Mouse (Mus musculus) kidney, postnatal 0 days (tissue): ENCODE data around the gene Tprgl. TPM values are rescaled to one million over a fixed set of nuclear protein-coding genes. Genes with fewer than 3 reads are reported as not detected.

ENCODE experiments used
- ATAC-seq: fragments of 200-750 bp; cut with Nextera tagmentation; replicated peaks from 2 replicates; pipeline ENCODE4 v1.8.0; 2017; ENCODE audit warnings: low read depth, moderate number of reproducible peaks, moderate TSS enrichment, moderate library complexity; ENCODE audit not compliant: low FRiP score
- DNase-seq: peaks from one replicate; pipeline ENCODE4 v3.0.0-alpha.2; 2016; ENCODE audit warnings: low spot score
- H3K27ac ChIP-seq: fragments of 300-500 bp; sonication (generic); 2 replicates; pipeline ENCODE4 v1.5.1; 2014; ENCODE audit warnings: mild to moderate bottlenecking
- H3K27me3 ChIP-seq: fragments of 300-500 bp; sonication (generic); 2 replicates; pipeline ENCODE4 v1.6.1; 2014; ENCODE audit warnings: low read length, mixed read lengths; ENCODE audit not compliant: insufficient read depth
- H3K36me3 ChIP-seq: fragments of 300-500 bp; sonication (generic); 2 replicates; pipeline ENCODE4 v1.6.1; 2014; ENCODE audit warnings: low read length, mixed read lengths; ENCODE audit not compliant: insufficient read depth
- H3K4me1 ChIP-seq: fragments of 300-500 bp; sonication (generic); replicated peaks from 2 replicates; pipeline ENCODE4 v1.6.1; 2014; ENCODE audit warnings: antibody characterized with exemption, low read length, mixed read lengths; ENCODE audit not compliant: insufficient read depth
- H3K4me2 ChIP-seq: fragments of 300-500 bp; sonication (generic); 2 replicates; pipeline ENCODE4 v1.6.1; 2014; ENCODE audit warnings: mild to moderate bottlenecking, low read length, moderate library complexity, mixed read lengths
- H3K4me3 ChIP-seq: fragments of 300-500 bp; sonication (generic); replicated peaks from 2 replicates; pipeline ENCODE4 v1.5.1; 2014; ENCODE audit warnings: low read depth, low read length
- H3K9ac ChIP-seq: fragments of 300-500 bp; sonication (generic); 2 replicates; pipeline ENCODE4 v1.6.1; 2014; ENCODE audit warnings: low read depth, low read length
- H3K9me3 ChIP-seq: fragments of 300-500 bp; sonication (generic); replicated peaks from 2 replicates; pipeline ENCODE4 v1.6.1; 2016; ENCODE audit warnings: low read length, inconsistent platforms, mixed read lengths
- CTCF ChIP-seq: IDR thresholded peaks from 2 replicates; pipeline ENCODE4 v1.5.1; 2016; ENCODE audit warnings: antibody characterized with exemption, low read depth, mild to moderate bottlenecking, moderate library complexity
- WGBS: fragments of 180-500 bp; shearing (Covaris S2); extraction: QIAGEN DNeasy Blood & Tissue Kit; methylation state at CpG from one replicate; pipeline ENCODE4 v1.1.7; 2014; 5-methylcytosine and 5-hydroxymethylcytosine counted together
- polyA plus RNA-seq: library from polyadenylated mRNA; unstranded; fragments of >200 nt; fragmentation: Nextera tagmentation; extraction: Ambion mirVana; gene quantifications from 2 replicates; pipeline ENCODE4 v1.2.1, GENCODE M21; 2015

Tprgl gene
- polyA plus RNA-seq, 1 experiment from 2014 or later = 172 TPM

DNA sequence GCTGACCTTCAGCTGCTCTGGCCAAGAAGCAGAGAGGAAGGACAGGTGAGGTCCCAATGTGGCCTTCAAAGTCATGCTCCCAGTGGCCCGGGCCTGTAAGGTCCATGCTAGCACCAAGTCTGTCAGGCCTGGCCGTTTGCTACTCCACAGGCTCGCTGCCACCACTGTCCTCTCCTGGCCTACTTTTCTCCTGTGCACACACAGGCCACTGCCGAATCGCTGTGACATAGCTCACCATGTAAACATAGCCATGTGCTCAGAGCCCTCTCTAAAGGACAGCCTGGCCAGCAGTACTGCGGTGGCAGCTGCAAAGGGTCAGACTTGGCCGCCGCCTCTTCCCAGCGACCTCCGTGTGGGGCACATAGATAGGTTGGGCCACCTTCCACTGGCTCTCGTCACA lies 6.4 kb downstream of the Tprgl start:
- DNase-seq (no peak), ATAC-seq (no peak)
- H3K4me3 ChIP-seq = no peak overlapping the region
- H3K36me3 ChIP-seq = peaks cover 34% of the 10 kb centered on the region
- H3K27ac ChIP-seq = no peak overlapping the region
- no peak overlapping the region for H3K9ac ChIP-seq
- H3K27me3 ChIP-seq = no peaks in the 10 kb centered on the region
- TF ChIP-seq CTCF = no peak
- H3K4me2 ChIP-seq = no peak overlapping the region
- 0 out of 2 replicates have a peak, but pooled peaks cover 4% of the 10 kb centered on the region for H3K4me1 ChIP-seq
- no peaks in the 10 kb centered on the region for H3K9me3 ChIP-seq
- 73% methylated on average over 11 of the region's 11 CpGs for WGBS

GRCm38 (mm10) chr4:154146342-154146741 lies 14.1 kb downstream of the Tprgl start:
- WGBS = 79% methylated on average over 10 of the region's 10 CpGs
- H3K36me3 ChIP-seq = 0 out of 2 replicates have a peak, but pooled peaks cover 4% of the 10 kb centered on the region
- H3K9ac ChIP-seq = no peak overlapping the region

DNA sequence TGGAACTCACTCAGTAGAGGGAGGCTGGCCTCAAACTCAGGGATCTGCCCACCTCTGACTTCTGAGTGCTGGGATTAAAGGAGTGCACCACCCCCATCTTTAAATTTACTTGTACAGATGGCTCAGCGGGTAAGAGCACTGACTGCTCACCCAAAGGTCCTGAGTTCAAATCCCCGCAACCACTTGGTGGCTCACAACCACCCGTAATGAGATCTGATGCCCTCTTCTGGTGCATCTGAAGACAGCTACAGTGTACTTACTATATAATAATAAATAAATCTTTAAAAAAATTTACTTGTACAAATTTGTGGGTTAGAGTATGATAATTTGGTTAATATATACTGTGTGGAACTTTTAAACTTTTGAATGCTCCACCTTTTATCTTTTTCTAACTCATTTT lies 15.8 kb downstream of the Tprgl start:
- Histone ChIP-seq H3K4me2 (no peak overlapping the region), H3K4me1 (peaks cover 10% of the 10 kb centered on the region; the same call in 1 of the 2 replicates), H3K9me3 (no peaks in the 10 kb centered on the region), H3K27ac (no peak overlapping the region), H3K9ac (no peak overlapping the region), H3K4me3 (no peak overlapping the region), H3K36me3 (no peaks in the 10 kb centered on the region), H3K27me3 (peaks cover 12% of the 10 kb centered on the region)
- ATAC-seq (no peak), DNase-seq (no peak)
- TF ChIP-seq CTCF = no peak
- WGBS = 76% methylated on average over 3 of the region's 3 CpGs

More at GRCm38 (mm10) chr4:154146342-154146741, 14.1 kb downstream of the Tprgl start:
- Histone ChIP-seq H3K27ac (no peak overlapping the region), H3K9me3 (no peaks in the 10 kb centered on the region), H3K4me2 (no peak overlapping the region), H3K4me1 (no peaks in the 10 kb centered on the region; the same call in 1 of the 2 replicates), H3K4me3 (no peak overlapping the region), H3K27me3 (peaks cover under 1% of the 10 kb centered on the region; the same call in 1 of the 2 replicates)
- no peak for TF ChIP-seq CTCF
- ATAC-seq (no peak), DNase-seq (no peak)

DNA sequence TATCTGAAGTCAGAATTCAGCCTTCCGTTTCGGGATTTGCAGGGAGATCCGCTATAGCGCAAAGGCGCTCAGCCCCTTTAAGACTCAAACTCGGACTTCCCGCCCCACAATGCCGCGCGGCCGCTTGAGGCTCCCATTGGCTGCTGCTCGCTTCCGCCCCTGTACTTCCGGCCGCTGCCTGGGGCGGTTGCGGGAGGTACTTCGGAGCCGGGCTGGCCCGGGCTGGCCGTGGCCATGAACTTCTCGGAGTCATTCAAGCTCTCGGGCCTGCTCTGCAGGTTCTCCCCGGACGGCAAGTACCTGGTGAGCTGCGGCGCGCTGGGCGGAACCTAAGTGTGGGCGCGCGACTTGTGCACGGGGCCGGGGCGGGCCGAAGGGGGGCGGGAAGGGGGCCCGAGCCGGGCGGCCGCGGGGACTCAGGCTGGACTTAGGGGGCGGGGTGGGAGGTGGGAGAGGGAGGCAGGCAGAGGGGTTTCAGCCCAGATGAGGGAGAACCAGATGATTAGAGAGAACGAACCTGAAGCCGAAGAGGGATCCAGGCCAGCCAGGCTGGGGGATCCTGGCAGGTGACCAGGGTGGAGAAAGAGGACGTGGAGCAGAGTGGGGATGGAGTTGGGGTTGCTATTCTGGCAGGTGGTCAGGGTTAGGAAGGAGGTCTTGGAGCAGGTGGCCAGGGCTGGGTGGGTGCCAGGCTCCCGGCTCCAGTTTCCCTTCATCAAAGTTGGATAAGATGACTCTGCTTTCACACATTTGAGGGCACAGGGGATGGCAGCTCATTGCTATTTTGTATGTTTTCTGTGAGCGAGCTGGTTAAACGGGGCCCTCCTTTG lies 18.0 kb downstream of the Tprgl start, which contains the start of gene Wrap73:
Gene Wrap73 (plus strand): TSS at position 162 of the 830 bp plus-strand sequence.
- TF ChIP-seq CTCF = no peak
- Histone ChIP-seq H3K36me3 (no peaks in the 10 kb centered on the region), H3K4me2 (peak within 1 kb of the TSS; percentile 89), H3K27me3 (peaks cover 35% of the 10 kb centered on the region), H3K4me1 (peaks cover 14% of the 10 kb centered on the region; the same call in 1 of the 2 replicates), H3K9me3 (no peaks in the 10 kb centered on the region), H3K4me3 (peak within 1 kb of the TSS; percentile 56), H3K27ac (peak within 1 kb of the TSS; percentile 60), H3K9ac (peak within 1 kb of the TSS; percentile 57)
- DNase-seq = peak; percentile 97
- 1% methylated on average over 49 of the region's 49 CpGs for WGBS
- ATAC-seq = peak; percentile 88

- ATAC-seq (no peak), DNase-seq (no peak)
- no peak for TF ChIP-seq CTCF
- H3K4me3 ChIP-seq = 0 out of 2 replicates have a peak overlapping the region, but pooled peaks have one; percentile 53
- H3K9ac ChIP-seq = no peak overlapping the region; the same call in 1 of the 2 replicates
- peaks cover 14% of the 10 kb centered on the region; the same call in 1 of the 2 replicates for H3K4me1 ChIP-seq
- no peaks in the 10 kb centered on the region for H3K36me3 ChIP-seq
- 2% methylated on average over 42 of the region's 42 CpGs for WGBS
- peak overlapping the region; percentile 89 for H3K4me2 ChIP-seq
- no peaks in the 10 kb centered on the region for H3K9me3 ChIP-seq
- no peak overlapping the region for H3K27ac ChIP-seq
- peaks cover 35% of the 10 kb centered on the region for H3K27me3 ChIP-seq
Measured at GRCm38 (mm10) chr4:154141009-154141867, 19.2 kb downstream of the Tprgl start.
